Mouse (Mus musculus) layer of hippocampus, adult 2 months (tissue): ENCODE results near the gene Atp2b4. TPM values are rescaled to one million over a fixed set of nuclear protein-coding genes. Genes with fewer than 3 reads are reported as not detected.
A peak's percentile ranks its signal among the peaks of the same experiment; 100 is the strongest.

ENCODE experiments used
- DNase-seq, 2 experiments: peaks; one replicate each; pipeline ENCODE4 v3.0.0; 2022; ENCODE audit warnings: low spot score in 2 of 2
- H3K27ac ChIP-seq: fragments of 200-600 bp; 2 replicates; pipeline ENCODE4 v1.8.1; 2022
- H3K4me3 ChIP-seq: fragments of 200-600 bp; 2 replicates; pipeline ENCODE4 v1.8.1; 2022; ENCODE audit warnings: mild to moderate bottlenecking
- CTCF ChIP-seq: fragments of 200-600 bp; conservative IDR thresholded peaks from 2 replicates; pipeline ENCODE4 v1.8.1; 2022; ENCODE audit warnings: antibody characterized with exemption, mild to moderate bottlenecking, moderate library complexity
- total RNA-seq, 2 experiments: library from RNA; stranded (reverse); gene quantifications; 2 replicates each; pipeline ENCODE4 v1.2.3; 2021

Gene Atp2b4
- total RNA-seq, 2 experiments from 2014 or later, result 78.4 to 89.6 TPM

- Histone ChIP-seq H3K4me3 (no peak overlapping the region), H3K27ac (no peak overlapping the region)
- no peak for TF ChIP-seq CTCF
- no peak for DNase-seq
Measured at GRCm38 (mm10) chr1:133820100-133820499, 19.3 kb upstream of the Atp2b4 start.

- Histone ChIP-seq H3K27ac (no peak overlapping the region), H3K4me3 (no peak overlapping the region)
- no peak for TF ChIP-seq CTCF
- DNase-seq, result no peak
Measured at GRCm38 (mm10) chr1:133818531-133818930, 17.7 kb upstream of the Atp2b4 start.

DNA sequence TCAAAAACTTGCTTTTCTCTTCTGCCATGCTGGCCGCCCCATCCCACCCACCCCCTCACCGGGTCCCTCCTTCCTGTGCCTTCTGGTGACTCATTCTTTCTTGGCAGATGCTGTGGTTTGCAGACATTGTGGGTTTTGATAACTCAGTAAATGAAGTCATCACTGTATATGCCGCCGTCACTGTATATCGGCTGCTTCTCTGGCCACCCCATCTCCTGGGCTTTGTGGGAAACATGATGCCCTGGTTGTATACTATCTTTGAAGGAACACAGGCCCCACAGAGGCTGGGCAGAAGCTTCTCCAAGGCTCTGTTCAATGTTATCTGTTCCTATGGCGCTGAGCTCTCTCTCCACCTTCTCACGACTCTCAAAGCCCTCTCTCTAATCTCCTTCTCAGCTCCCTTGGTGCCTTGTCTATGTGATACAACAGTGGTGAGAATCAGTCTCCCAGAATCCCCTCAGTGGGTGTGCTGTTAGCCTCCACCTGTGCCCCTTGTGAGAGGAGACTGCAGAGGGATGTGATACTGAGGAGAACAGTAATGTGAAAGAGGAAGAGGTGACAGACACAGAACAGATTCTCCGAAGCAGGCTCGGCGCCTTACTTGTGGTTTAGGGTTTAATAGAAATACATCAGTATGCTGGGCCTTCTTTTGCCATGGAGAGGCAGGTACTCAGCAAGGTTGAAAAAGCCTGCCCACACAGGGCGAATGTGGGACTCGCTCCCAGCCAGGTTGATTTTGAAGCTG lies 15.1 kb upstream of the Atp2b4 start:
- DNase-seq, result peak in 1 of 2 experiments; percentile 32
- Histone ChIP-seq H3K27ac (no peak overlapping the region), H3K4me3 (no peak overlapping the region)
- TF ChIP-seq CTCF, result no peak

DNA sequence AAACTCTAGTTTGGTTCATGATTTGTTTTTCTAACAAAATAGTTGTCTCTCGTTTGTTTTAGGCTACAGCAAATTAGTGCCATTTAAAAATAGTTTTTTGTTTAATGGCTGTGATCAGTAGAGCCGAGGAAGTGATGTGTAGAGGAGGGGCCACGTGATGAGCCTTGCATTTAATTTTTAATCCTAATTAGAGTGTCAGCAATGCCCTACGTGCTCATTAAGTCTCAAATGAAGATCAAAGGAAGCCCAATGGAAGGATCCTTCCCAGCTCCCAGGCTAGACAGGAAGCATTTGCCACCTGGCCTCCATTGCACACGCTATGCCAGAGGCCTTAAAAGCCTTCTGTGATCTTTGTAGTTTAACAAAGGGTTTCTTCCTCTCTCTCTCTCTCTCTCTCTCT lies 8.5 kb upstream of the Atp2b4 start:
- no peak for DNase-seq
- Histone ChIP-seq H3K27ac (no peak overlapping the region), H3K4me3 (no peak overlapping the region)
- TF ChIP-seq CTCF, result no peak

DNA sequence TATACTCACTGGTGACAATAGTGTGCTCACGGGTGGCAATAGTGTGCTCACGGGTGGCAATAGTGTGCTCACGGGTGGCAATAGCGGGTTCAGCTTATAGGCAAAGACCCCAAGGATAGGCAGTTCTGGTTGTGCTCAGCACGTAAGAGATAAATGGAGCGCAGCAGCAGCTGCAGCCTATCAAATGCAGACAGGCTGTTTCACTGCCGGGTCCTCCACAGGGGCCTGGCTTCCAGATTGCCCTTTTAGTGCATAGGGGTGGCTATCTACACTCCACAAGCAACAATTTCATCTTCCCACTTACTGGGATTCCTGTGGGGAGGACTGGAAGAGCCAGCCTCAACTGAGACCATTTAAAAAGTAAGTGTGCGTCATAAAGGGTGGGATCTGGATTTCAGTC lies 7.2 kb upstream of the Atp2b4 start:
- DNase-seq, result no peak
- H3K27ac ChIP-seq, result no peak overlapping the region
- no peak overlapping the region for H3K4me3 ChIP-seq
- no peak for TF ChIP-seq CTCF

- Histone ChIP-seq H3K27ac (no peak overlapping the region), H3K4me3 (no peak overlapping the region)
- no peak for DNase-seq
- TF ChIP-seq CTCF, result no peak
Measured at GRCm38 (mm10) chr1:133801743-133802142, 902 bp upstream of the Atp2b4 start.

- peak overlapping the region; percentile 64; the same call in 1 of the 2 replicates for H3K27ac ChIP-seq
- peak overlapping the region; percentile 68 for H3K4me3 ChIP-seq
- no peak for DNase-seq
- TF ChIP-seq CTCF, result no peak
Measured at GRCm38 (mm10) chr1:133800512-133800911, 329 bp downstream of the Atp2b4 start.

DNA sequence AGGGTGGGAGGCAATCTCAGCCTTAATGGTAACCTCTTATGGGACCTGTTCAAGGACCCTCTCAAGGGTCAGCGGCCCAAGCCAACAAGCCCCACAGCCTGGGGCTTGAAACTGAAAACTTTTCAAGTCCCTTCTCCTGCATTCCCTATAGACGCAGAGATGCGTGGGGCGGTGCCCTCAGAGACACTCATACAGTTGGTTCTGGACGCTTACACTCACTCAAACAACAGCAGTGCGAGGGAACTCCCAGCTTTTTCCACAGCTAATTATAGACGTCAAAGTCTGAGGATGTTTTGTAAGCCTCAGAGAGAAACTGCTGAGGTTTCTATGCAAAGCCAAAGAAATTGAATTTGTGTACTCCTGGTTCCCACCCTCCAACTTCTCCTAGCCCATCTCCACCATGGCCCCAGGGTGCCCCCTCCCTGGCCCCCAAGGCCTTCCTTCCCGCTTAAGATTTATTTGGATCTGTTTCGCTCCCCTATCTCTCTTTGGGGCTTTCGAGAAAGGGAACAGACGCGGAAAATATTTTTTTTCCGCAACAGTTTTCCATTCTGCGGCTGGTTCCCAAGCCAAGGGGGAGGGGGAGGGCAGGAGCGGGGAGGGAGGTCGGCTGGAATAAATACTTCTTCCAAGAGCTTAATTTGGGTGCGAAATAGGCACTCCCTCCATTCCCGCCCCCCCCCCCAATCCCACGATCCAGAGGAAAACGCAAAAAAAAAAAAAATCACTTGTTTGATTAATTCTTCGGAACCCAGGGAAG lies 975 bp downstream of the Atp2b4 start:
- no peak for TF ChIP-seq CTCF
- no peak for DNase-seq
- H3K4me3 ChIP-seq, result peak overlapping the region; percentile 68
- peak overlapping the region; percentile 69; the same call in 1 of the 2 replicates for H3K27ac ChIP-seq

DNA sequence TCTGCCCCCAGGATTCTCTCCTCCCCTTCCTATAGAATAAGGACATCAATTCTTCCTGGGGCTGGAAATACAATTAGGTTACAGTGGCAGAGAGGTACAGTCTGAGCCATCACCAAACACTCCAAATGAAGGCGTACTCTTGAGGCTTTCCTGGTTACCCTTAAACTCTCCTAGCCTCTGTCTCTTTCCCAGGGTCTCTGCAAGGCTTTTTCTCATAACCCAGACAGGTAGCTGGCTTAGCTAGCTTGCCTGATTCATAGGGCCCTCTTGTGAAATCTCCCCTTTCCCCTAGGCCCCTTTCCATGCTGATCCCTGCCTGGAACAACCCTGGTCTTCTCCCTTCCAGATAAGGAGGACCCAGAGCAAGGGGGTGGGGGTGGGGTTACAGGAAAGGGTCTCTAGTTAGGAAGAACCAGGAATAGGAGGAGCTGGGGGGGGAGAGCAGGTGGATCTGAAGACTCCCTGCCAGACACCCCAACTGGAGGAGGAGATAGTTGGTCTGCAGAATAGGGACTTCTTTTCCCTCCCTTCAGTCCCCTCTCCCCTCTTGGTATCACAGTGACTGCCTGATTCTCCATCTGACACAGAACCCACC lies 1.9 kb downstream of the Atp2b4 start:
- Histone ChIP-seq H3K4me3 (peak overlapping the region; percentile 68), H3K27ac (no peak overlapping the region)
- TF ChIP-seq CTCF, result no peak
- DNase-seq, result no peak

- TF ChIP-seq CTCF, result no peak
- H3K27ac ChIP-seq, result no peak overlapping the region
- DNase-seq, result no peak
- H3K4me3 ChIP-seq, result peak overlapping the region; percentile 11; the same call in 1 of the 2 replicates
Measured at GRCm38 (mm10) chr1:133797979-133798820, 2.6 kb downstream of the Atp2b4 start.

DNA sequence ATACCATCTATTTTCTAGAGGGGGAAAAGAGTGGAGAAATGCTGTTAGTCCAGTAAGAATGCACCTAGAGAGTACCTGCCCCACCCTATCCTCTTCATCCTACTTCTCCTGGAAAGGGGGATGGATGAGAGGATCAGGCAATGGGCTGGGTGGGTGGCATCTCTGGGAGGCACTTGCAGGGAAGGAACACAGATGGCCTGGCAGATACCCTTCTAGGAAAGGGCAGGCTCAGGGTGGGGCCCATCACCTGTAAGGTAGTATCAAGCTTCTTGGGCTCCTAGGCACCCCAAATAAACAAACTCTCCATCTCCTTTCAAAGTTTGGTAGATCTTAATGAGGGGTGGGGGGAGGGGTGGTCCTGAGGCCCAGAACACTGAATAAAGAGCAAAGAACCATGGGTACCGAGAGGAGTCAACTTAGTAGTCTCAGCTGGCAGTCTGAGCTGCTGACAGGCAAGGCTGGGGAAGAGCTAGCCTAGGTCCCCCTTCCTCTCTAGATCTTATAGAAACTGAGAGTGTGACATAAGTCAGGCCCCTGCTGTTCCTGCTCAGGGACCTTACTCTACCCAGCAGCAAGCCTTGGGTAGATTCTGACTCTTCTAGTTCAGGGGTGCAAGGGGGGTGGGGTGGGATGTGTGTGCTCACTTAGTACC lies 3.4 kb downstream of the Atp2b4 start:
- TF ChIP-seq CTCF, result no peak
- no peak for DNase-seq
- H3K4me3 ChIP-seq, result no peak overlapping the region
- H3K27ac ChIP-seq, result no peak overlapping the region

DNA sequence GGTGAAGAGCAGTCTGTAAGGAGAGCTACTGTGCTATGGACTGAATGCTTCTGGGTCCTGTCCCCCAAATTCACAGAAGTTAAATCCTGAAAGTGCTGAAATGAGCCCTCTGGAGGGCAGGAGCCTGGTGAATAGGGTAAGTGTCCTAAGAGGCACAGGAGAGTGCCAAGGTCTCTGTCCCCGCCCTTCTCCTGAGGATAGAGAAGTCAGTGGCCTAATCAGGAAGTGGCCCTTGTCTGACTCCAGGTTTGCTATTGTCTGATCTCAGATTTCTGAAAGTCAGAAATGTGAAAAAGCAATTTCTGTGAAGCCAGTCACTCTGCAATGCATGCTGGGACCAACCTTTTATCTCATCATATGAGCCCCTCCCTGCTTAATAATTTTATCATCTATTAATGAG lies 7.2 kb downstream of the Atp2b4 start:
- TF ChIP-seq CTCF, result no peak
- Histone ChIP-seq H3K4me3 (no peak overlapping the region), H3K27ac (no peak overlapping the region)
- DNase-seq, result no peak
